Mouse (Mus musculus): ENCODE measurements around the gene Mical2. TPM values are rescaled to one million over a fixed set of nuclear protein-coding genes. Genes with fewer than 3 reads are reported as not detected.

Mical2 gene
- polyA plus RNA-seq, 1 experiment from 2014 or later = 4.3 TPM

- H3K4me2 ChIP-seq = no peak overlapping the region
- ATAC-seq (ENCODE audit: insufficient number of reproducible peaks, insufficient read depth, low FRiP score, low TSS enrichment, low read depth) = no peak
- H3K36me3 ChIP-seq = no peaks in the 10 kb centered on the region
- peaks cover 23% of the 10 kb centered on the region for H3K4me1 ChIP-seq
- no peaks in the 10 kb centered on the region; the same call in none of the 2 replicates for H3K27me3 ChIP-seq
- no peak overlapping the region for H3K27ac ChIP-seq
- H3K9ac ChIP-seq = no peak overlapping the region
- H3K9me3 ChIP-seq = no peaks in the 10 kb centered on the region
- no peak overlapping the region for H3K4me3 ChIP-seq
- WGBS = 73% methylated on average over 4 of the region's 4 CpGs
Observed at GRCm38 (mm10) chr7:112234410-112234809, 8.8 kb downstream of the Mical2 start.

GRCm38 (mm10) chr7:112235493-112235892 lies 9.8 kb downstream of the Mical2 start:
- Histone ChIP-seq H3K4me1 (peaks cover 25% of the 10 kb centered on the region), H3K4me2 (no peak overlapping the region), H3K27ac (no peak overlapping the region), H3K9me3 (no peaks in the 10 kb centered on the region), H3K36me3 (no peaks in the 10 kb centered on the region), H3K9ac (no peak overlapping the region), H3K27me3 (no peaks in the 10 kb centered on the region; the same call in 1 of the 2 replicates), H3K4me3 (no peak overlapping the region)
- 66% methylated on average over 4 of the region's 4 CpGs for WGBS
- no peak for ATAC-seq (ENCODE audit: insufficient number of reproducible peaks, insufficient read depth, low FRiP score, low TSS enrichment, low read depth)

- Histone ChIP-seq H3K4me1 (peaks cover 25% of the 10 kb centered on the region), H3K9ac (no peak overlapping the region), H3K4me3 (no peak overlapping the region), H3K27ac (no peak overlapping the region), H3K36me3 (no peaks in the 10 kb centered on the region), H3K9me3 (no peaks in the 10 kb centered on the region), H3K27me3 (no peaks in the 10 kb centered on the region), H3K4me2 (no peak overlapping the region)
- WGBS = 87% methylated on average over 7 of the region's 7 CpGs
- no peak for ATAC-seq (ENCODE audit: insufficient number of reproducible peaks, insufficient read depth, low FRiP score, low TSS enrichment, low read depth)
Observed at GRCm38 (mm10) chr7:112237211-112237610, 11.6 kb downstream of the Mical2 start.

- Histone ChIP-seq H3K4me3 (no peak overlapping the region), H3K27me3 (no peaks in the 10 kb centered on the region), H3K27ac (no peak overlapping the region), H3K9me3 (no peaks in the 10 kb centered on the region), H3K9ac (no peak overlapping the region), H3K4me1 (peaks cover 24% of the 10 kb centered on the region), H3K36me3 (no peaks in the 10 kb centered on the region), H3K4me2 (no peak overlapping the region)
- WGBS = 48% methylated on average over 3 of the region's 3 CpGs
- ATAC-seq (ENCODE audit: insufficient number of reproducible peaks, insufficient read depth, low FRiP score, low TSS enrichment, low read depth) = no peak
Observed at GRCm38 (mm10) chr7:112237868-112238267, 12.2 kb downstream of the Mical2 start.

GRCm38 (mm10) chr7:112238768-112239728 lies 13.4 kb downstream of the Mical2 start:
- 68% methylated on average over 10 of the region's 10 CpGs for WGBS
- H3K4me1 ChIP-seq = peaks cover 16% of the 10 kb centered on the region; the same call in 1 of the 2 replicates
- no peak for ATAC-seq (ENCODE audit: insufficient number of reproducible peaks, insufficient read depth, low FRiP score, low TSS enrichment, low read depth)
- H3K9ac ChIP-seq = no peak overlapping the region
- no peak overlapping the region for H3K4me3 ChIP-seq
- H3K36me3 ChIP-seq = no peaks in the 10 kb centered on the region
- H3K27ac ChIP-seq = no peak overlapping the region
- H3K9me3 ChIP-seq = no peaks in the 10 kb centered on the region
- no peaks in the 10 kb centered on the region for H3K27me3 ChIP-seq
- H3K4me2 ChIP-seq = no peak overlapping the region

- 87% methylated on average over 2 of the region's 2 CpGs for WGBS
- H3K9me3 ChIP-seq = no peaks in the 10 kb centered on the region
- H3K36me3 ChIP-seq = no peaks in the 10 kb centered on the region
- peaks cover 16% of the 10 kb centered on the region; the same call in 1 of the 2 replicates for H3K4me1 ChIP-seq
- H3K4me2 ChIP-seq = no peak overlapping the region
- ATAC-seq (ENCODE audit: insufficient number of reproducible peaks, insufficient read depth, low FRiP score, low TSS enrichment, low read depth) = no peak
- no peak overlapping the region for H3K4me3 ChIP-seq
- H3K27me3 ChIP-seq = no peaks in the 10 kb centered on the region
- H3K9ac ChIP-seq = no peak overlapping the region
- H3K27ac ChIP-seq = no peak overlapping the region
Observed at GRCm38 (mm10) chr7:112240748-112241147, 15.1 kb downstream of the Mical2 start.

GRCm38 (mm10) chr7:112241211-112241944 lies 15.7 kb downstream of the Mical2 start:
- no peak for ATAC-seq (ENCODE audit: insufficient number of reproducible peaks, insufficient read depth, low FRiP score, low TSS enrichment, low read depth)
- Histone ChIP-seq H3K36me3 (no peaks in the 10 kb centered on the region), H3K27ac (no peak overlapping the region), H3K4me1 (peaks cover 16% of the 10 kb centered on the region; the same call in 1 of the 2 replicates), H3K4me2 (no peak overlapping the region), H3K9ac (no peak overlapping the region), H3K27me3 (no peaks in the 10 kb centered on the region), H3K4me3 (no peak overlapping the region), H3K9me3 (no peaks in the 10 kb centered on the region)
- 64% methylated on average over 8 of the region's 8 CpGs for WGBS

GRCm38 (mm10) chr7:112241945-112242329 lies 16.3 kb downstream of the Mical2 start:
- Histone ChIP-seq H3K27ac (no peak overlapping the region), H3K9ac (no peak overlapping the region), H3K36me3 (no peaks in the 10 kb centered on the region), H3K27me3 (no peaks in the 10 kb centered on the region), H3K4me3 (no peak overlapping the region), H3K4me2 (no peak overlapping the region), H3K9me3 (no peaks in the 10 kb centered on the region), H3K4me1 (peaks cover 16% of the 10 kb centered on the region; the same call in 1 of the 2 replicates)
- ATAC-seq (ENCODE audit: insufficient number of reproducible peaks, insufficient read depth, low FRiP score, low TSS enrichment, low read depth) = no peak
- WGBS = 79% methylated on average over 3 of the region's 3 CpGs

GRCm38 (mm10) chr7:112242587-112242986 lies 16.9 kb downstream of the Mical2 start:
- no peak overlapping the region for H3K9ac ChIP-seq
- WGBS = 78% methylated on average over 6 of the region's 6 CpGs
- H3K27me3 ChIP-seq = no peaks in the 10 kb centered on the region
- no peak for ATAC-seq (ENCODE audit: insufficient number of reproducible peaks, insufficient read depth, low FRiP score, low TSS enrichment, low read depth)
- peaks cover 17% of the 10 kb centered on the region; the same call in 1 of the 2 replicates for H3K4me1 ChIP-seq
- H3K36me3 ChIP-seq = no peaks in the 10 kb centered on the region
- H3K27ac ChIP-seq = no peak overlapping the region
- H3K4me3 ChIP-seq = no peak overlapping the region
- H3K9me3 ChIP-seq = no peaks in the 10 kb centered on the region
- H3K4me2 ChIP-seq = no peak overlapping the region

GRCm38 (mm10) chr7:112244071-112244470 lies 18.4 kb downstream of the Mical2 start:
- WGBS = 58% methylated on average over 2 of the region's 2 CpGs
- Histone ChIP-seq H3K4me2 (no peak overlapping the region), H3K9me3 (no peaks in the 10 kb centered on the region)

GRCm38 (mm10) chr7:112244683-112245082 lies 19.0 kb downstream of the Mical2 start:
- Histone ChIP-seq H3K9ac (no peak overlapping the region), H3K4me3 (no peak overlapping the region), H3K4me2 (no peak overlapping the region), H3K4me1 (peaks cover 11% of the 10 kb centered on the region; the same call in 1 of the 2 replicates), H3K36me3 (no peaks in the 10 kb centered on the region), H3K27ac (no peak overlapping the region), H3K9me3 (no peaks in the 10 kb centered on the region), H3K27me3 (no peaks in the 10 kb centered on the region)
- 55% methylated on average over 6 of the region's 6 CpGs for WGBS
- no peak for ATAC-seq (ENCODE audit: insufficient number of reproducible peaks, insufficient read depth, low FRiP score, low TSS enrichment, low read depth)

More at GRCm38 (mm10) chr7:112244071-112244470, 18.4 kb downstream of the Mical2 start:
- Histone ChIP-seq H3K9ac (no peak overlapping the region), H3K27me3 (no peaks in the 10 kb centered on the region), H3K27ac (no peak overlapping the region), H3K4me3 (no peak overlapping the region), H3K4me1 (peaks cover 16% of the 10 kb centered on the region; the same call in 1 of the 2 replicates), H3K36me3 (no peaks in the 10 kb centered on the region)
- ATAC-seq (ENCODE audit: insufficient number of reproducible peaks, insufficient read depth, low FRiP score, low TSS enrichment, low read depth) = no peak
